Mouse (Mus musculus): ENCODE measurements around the gene Phf14.

GRCm38 (mm10) chr6:12069357-12069756, 161.7 kb downstream of the Phf14 start:
- TF ChIP-seq CTCF (IDR thresholded peaks at IDR 0.05; ENCODE audit: low read depth) (no peak), EP300 (IDR thresholded peaks at IDR 0.05; ENCODE audit: low read depth) (no peak)

Measured in heart, postnatal 0 days (tissue).